Mouse (Mus musculus) midbrain, embryonic 15.5 days (tissue): ENCODE measurements at regions not wholly inside any gene's neighbourhood (a gene's known extent, or its start where the extent isn't known, plus 50 kb on each side); places are given as distances from the start of the nearest gene placed in this dataset.

Experiments
- ATAC-seq: fragments of 200-750 bp; cut with Nextera tagmentation; replicated peaks from 2 replicates; pipeline ENCODE4 v1.8.0; 2017; ENCODE audit warnings: moderate TSS enrichment
- H3K27ac ChIP-seq: fragments of 300-500 bp; sonication (generic); 2 replicates; pipeline ENCODE4 v1.5.1; 2015; ENCODE audit warnings: mild to moderate bottlenecking, inconsistent platforms
- H3K27me3 ChIP-seq: fragments of 300-500 bp; sonication (generic); replicated peaks from 2 replicates; pipeline ENCODE4 v1.6.1; 2015; ENCODE audit warnings: inconsistent platforms
- H3K36me3 ChIP-seq: fragments of 300-500 bp; sonication (generic); replicated peaks from 2 replicates; pipeline ENCODE4 v1.6.1; 2015; ENCODE audit warnings: inconsistent platforms
- H3K4me1 ChIP-seq: fragments of 300-500 bp; sonication (generic); 2 replicates; pipeline ENCODE4 v1.6.1; 2015; ENCODE audit warnings: inconsistent platforms
- H3K4me2 ChIP-seq: fragments of 300-500 bp; sonication (generic); 2 replicates; pipeline ENCODE4 v1.6.1; 2015; ENCODE audit warnings: inconsistent platforms, mild to moderate bottlenecking, moderate library complexity
- H3K4me3 ChIP-seq: fragments of 300-500 bp; sonication (generic); 2 replicates; pipeline ENCODE4 v1.5.1; 2015; ENCODE audit warnings: mild to moderate bottlenecking, inconsistent platforms
- H3K9ac ChIP-seq: fragments of 300-500 bp; sonication (generic); 2 replicates; pipeline ENCODE4 v1.6.1; 2015; ENCODE audit warnings: mild to moderate bottlenecking, inconsistent platforms
- H3K9me3 ChIP-seq: fragments of 300-500 bp; sonication (generic); 2 replicates; pipeline ENCODE4 v1.6.1; 2016; ENCODE audit warnings: inconsistent platforms
- WGBS: fragments of 180-500 bp; shearing (Covaris S2); methylation state at CpG from one replicate; pipeline ENCODE4 v1.1.7; 2015; ENCODE audit warnings: mixed read lengths; 5-methylcytosine and 5-hydroxymethylcytosine counted together

GRCm38 (mm10) chr3:117112304-117112703, 143.5 kb upstream of the Palmd start:
- Histone ChIP-seq H3K4me1 (peaks cover 10% of the 10 kb centered on the region; the same call in 1 of the 2 replicates), H3K27ac (no peak overlapping the region), H3K36me3 (no peaks in the 10 kb centered on the region), H3K9me3 (no peaks in the 10 kb centered on the region), H3K4me2 (no peak overlapping the region), H3K4me3 (no peak overlapping the region), H3K9ac (no peak overlapping the region), H3K27me3 (no peaks in the 10 kb centered on the region)
- 87% methylated on average over 4 of the region's 4 CpGs for WGBS
- ATAC-seq = no peak

GRCm38 (mm10) chr3:117108966-117109700, 140.3 kb upstream of the Palmd start:
- H3K4me3 ChIP-seq = no peak overlapping the region
- H3K9ac ChIP-seq = no peak overlapping the region
- ATAC-seq = no peak
- H3K4me2 ChIP-seq = no peak overlapping the region
- WGBS = 75% methylated on average over 8 of the region's 8 CpGs
- H3K4me1 ChIP-seq = peaks cover 10% of the 10 kb centered on the region; the same call in 1 of the 2 replicates
- H3K36me3 ChIP-seq = no peaks in the 10 kb centered on the region
- no peaks in the 10 kb centered on the region for H3K9me3 ChIP-seq
- no peak overlapping the region for H3K27ac ChIP-seq
- H3K27me3 ChIP-seq = no peaks in the 10 kb centered on the region

- no peak overlapping the region for H3K4me3 ChIP-seq
- peaks cover 10% of the 10 kb centered on the region; the same call in 1 of the 2 replicates for H3K4me1 ChIP-seq
- no peak overlapping the region for H3K4me2 ChIP-seq
- H3K9ac ChIP-seq = no peak overlapping the region
- H3K36me3 ChIP-seq = no peaks in the 10 kb centered on the region
- no peak for ATAC-seq
- 36% methylated on average over 6 of the region's 6 CpGs for WGBS
- H3K9me3 ChIP-seq = no peaks in the 10 kb centered on the region
- no peak overlapping the region for H3K27ac ChIP-seq
- no peaks in the 10 kb centered on the region for H3K27me3 ChIP-seq
Measured at GRCm38 (mm10) chr3:117107986-117108385, 139.2 kb upstream of the Palmd start.

- no peaks in the 10 kb centered on the region for H3K36me3 ChIP-seq
- no peaks in the 10 kb centered on the region for H3K9me3 ChIP-seq
- ATAC-seq = no peak
- H3K4me2 ChIP-seq = no peak overlapping the region
- H3K9ac ChIP-seq = no peak overlapping the region
- H3K27ac ChIP-seq = no peak overlapping the region
- no peak overlapping the region for H3K4me3 ChIP-seq
- no peaks in the 10 kb centered on the region for H3K27me3 ChIP-seq
- 84% methylated on average over 3 of the region's 3 CpGs for WGBS
- H3K4me1 ChIP-seq = peaks cover 10% of the 10 kb centered on the region; the same call in 1 of the 2 replicates
Measured at GRCm38 (mm10) chr3:117107378-117107777, 138.6 kb upstream of the Palmd start.

- Histone ChIP-seq H3K36me3 (no peaks in the 10 kb centered on the region), H3K4me3 (no peak overlapping the region), H3K27me3 (no peaks in the 10 kb centered on the region), H3K4me1 (no peaks in the 10 kb centered on the region), H3K4me2 (no peak overlapping the region), H3K27ac (no peak overlapping the region), H3K9me3 (no peaks in the 10 kb centered on the region), H3K9ac (no peak overlapping the region)
- 79% methylated on average over 2 of the region's 2 CpGs for WGBS
- no peak for ATAC-seq
Measured at GRCm38 (mm10) chr3:117087646-117088045, 118.9 kb upstream of the Palmd start.

- Histone ChIP-seq H3K4me2 (no peak overlapping the region), H3K9ac (no peak overlapping the region), H3K27me3 (no peaks in the 10 kb centered on the region), H3K9me3 (no peaks in the 10 kb centered on the region), H3K36me3 (no peaks in the 10 kb centered on the region), H3K27ac (no peak overlapping the region), H3K4me3 (no peak overlapping the region), H3K4me1 (no peaks in the 10 kb centered on the region)
- ATAC-seq = no peak
- WGBS = 79% methylated on average over 2 of the region's 2 CpGs
Measured at GRCm38 (mm10) chr3:117076734-117077133, 107.9 kb upstream of the Palmd start.

GRCm38 (mm10) chr3:117073399-117073798, 104.6 kb upstream of the Palmd start:
- no peak overlapping the region for H3K27ac ChIP-seq
- no peaks in the 10 kb centered on the region for H3K27me3 ChIP-seq
- H3K36me3 ChIP-seq = no peaks in the 10 kb centered on the region
- 85% methylated on average over 4 of the region's 4 CpGs for WGBS
- H3K9me3 ChIP-seq = no peaks in the 10 kb centered on the region
- no peak overlapping the region for H3K4me3 ChIP-seq
- no peak for ATAC-seq
- no peak overlapping the region for H3K9ac ChIP-seq
- H3K4me2 ChIP-seq = no peak overlapping the region
- H3K4me1 ChIP-seq = no peaks in the 10 kb centered on the region

GRCm38 (mm10) chr3:117072998-117073397, 104.2 kb upstream of the Palmd start:
- H3K9ac ChIP-seq = no peak overlapping the region
- no peak overlapping the region for H3K27ac ChIP-seq
- H3K4me3 ChIP-seq = no peak overlapping the region
- no peaks in the 10 kb centered on the region for H3K9me3 ChIP-seq
- H3K36me3 ChIP-seq = no peaks in the 10 kb centered on the region
- no peaks in the 10 kb centered on the region for H3K27me3 ChIP-seq
- no peak for ATAC-seq
- 74% methylated on average over 3 of the region's 3 CpGs for WGBS
- no peaks in the 10 kb centered on the region for H3K4me1 ChIP-seq
- H3K4me2 ChIP-seq = no peak overlapping the region

- Histone ChIP-seq H3K4me2 (no peak overlapping the region), H3K27ac (no peak overlapping the region), H3K9me3 (no peaks in the 10 kb centered on the region), H3K36me3 (no peaks in the 10 kb centered on the region), H3K4me1 (no peaks in the 10 kb centered on the region), H3K27me3 (no peaks in the 10 kb centered on the region), H3K9ac (no peak overlapping the region), H3K4me3 (no peak overlapping the region)
- 94% methylated on average over 5 of the region's 5 CpGs for WGBS
- ATAC-seq = no peak
Measured at GRCm38 (mm10) chr3:117071851-117072250, 103.1 kb upstream of the Palmd start.

- no peaks in the 10 kb centered on the region for H3K27me3 ChIP-seq
- WGBS = 85% methylated on average over 7 of the region's 7 CpGs
Measured at GRCm38 (mm10) chr3:117067470-117068053, 98.8 kb upstream of the Palmd start.

GRCm38 (mm10) chr3:117065904-117066303, 97.1 kb upstream of the Palmd start:
- no peak for ATAC-seq
- WGBS = 89% methylated on average over 2 of the region's 2 CpGs

More at GRCm38 (mm10) chr3:117067470-117068053, 98.8 kb upstream of the Palmd start:
- H3K4me2 ChIP-seq = no peak overlapping the region
- no peak overlapping the region for H3K9ac ChIP-seq
- H3K9me3 ChIP-seq = no peaks in the 10 kb centered on the region
- H3K4me1 ChIP-seq = no peaks in the 10 kb centered on the region
- H3K4me3 ChIP-seq = no peak overlapping the region
- no peak overlapping the region for H3K27ac ChIP-seq
- ATAC-seq = no peak
- H3K36me3 ChIP-seq = no peaks in the 10 kb centered on the region

GRCm38 (mm10) chr3:117061831-117062230, 93.0 kb upstream of the Palmd start:
- H3K9me3 ChIP-seq = no peaks in the 10 kb centered on the region
- no peak overlapping the region for H3K4me2 ChIP-seq
- no peak overlapping the region for H3K4me3 ChIP-seq
- no peak overlapping the region for H3K27ac ChIP-seq
- no peaks in the 10 kb centered on the region for H3K36me3 ChIP-seq
- no peaks in the 10 kb centered on the region for H3K27me3 ChIP-seq
- no peaks in the 10 kb centered on the region for H3K4me1 ChIP-seq
- no peak overlapping the region for H3K9ac ChIP-seq
- ATAC-seq = no peak
- 86% methylated on average over 1 of the region's 1 CpGs for WGBS

More at GRCm38 (mm10) chr3:117065904-117066303, 97.1 kb upstream of the Palmd start:
- Histone ChIP-seq H3K4me3 (no peak overlapping the region), H3K36me3 (no peaks in the 10 kb centered on the region), H3K4me2 (no peak overlapping the region), H3K27me3 (no peaks in the 10 kb centered on the region), H3K9me3 (no peaks in the 10 kb centered on the region), H3K27ac (no peak overlapping the region), H3K9ac (no peak overlapping the region), H3K4me1 (no peaks in the 10 kb centered on the region)

GRCm38 (mm10) chr3:117061182-117061581, 92.4 kb upstream of the Palmd start:
- ATAC-seq = no peak

More at GRCm38 (mm10) chr3:117061182-117061581, 92.4 kb upstream of the Palmd start:
- Histone ChIP-seq H3K4me2 (no peak overlapping the region), H3K27me3 (no peaks in the 10 kb centered on the region), H3K4me3 (no peak overlapping the region), H3K9ac (no peak overlapping the region), H3K36me3 (no peaks in the 10 kb centered on the region), H3K9me3 (no peaks in the 10 kb centered on the region), H3K27ac (no peak overlapping the region), H3K4me1 (no peaks in the 10 kb centered on the region)
- WGBS = 59% methylated on average over 6 of the region's 6 CpGs
